Mouse (Mus musculus): Measurements from ENCODE around the gene Tprgl.
A peak's percentile ranks its signal among the peaks of the same experiment; 100 is the strongest.

GRCm38 (mm10) chr4:154127273-154127672 is 33.2 kb downstream of the Tprgl start:
- TF ChIP-seq EP300 (IDR thresholded peaks at IDR 0.05; ENCODE audit: low read length) (peak; percentile 86), TCF12 (IDR thresholded peaks at IDR 0.05; ENCODE audit: low read depth, low read length) (peak; percentile 85), NELFE (IDR thresholded peaks at IDR 0.05; ENCODE audit: low read depth, low read length) (no peak; the same call in 1 of the 2 replicates), POLR2A (IDR thresholded peaks at IDR 0.05; ENCODE audit: low read depth, low read length) (peak; percentile 72), SMC3 (IDR thresholded peaks at IDR 0.05; ENCODE audit: low read depth, low read length) (no peak), CTCF (conservative IDR thresholded peaks at IDR 0.05 in 1 of 2, IDR thresholded peaks at IDR 0.05 in 1 of 2; ENCODE audit: low read depth in 2 of 2, low read length in 2 of 2) (no peak), MXI1 (IDR thresholded peaks at IDR 0.05; ENCODE audit: low read depth, low read length) (no peak; the same call in none of the 2 replicates), NRF1 (IDR thresholded peaks at IDR 0.05; ENCODE audit: low read depth, low read length) (peak; percentile 46)
